Mouse (Mus musculus) heart, postnatal 0 days (tissue): ENCODE data around the gene Rbfox1. TPM values are rescaled to one million over a fixed set of nuclear protein-coding genes. Genes with fewer than 3 reads are reported as not detected.
A peak's percentile ranks its signal among the peaks of the same experiment; 100 is the strongest.

Experiments used
- ATAC-seq: fragments of 200-750 bp; cut with Nextera tagmentation; 2 replicates; pipeline ENCODE4 v1.8.0; 2017; ENCODE audit warnings: low read depth, moderate number of reproducible peaks, moderate library complexity; ENCODE audit not compliant: insufficient read depth
- DNase-seq: peaks from one replicate; pipeline ENCODE4 v3.0.0-alpha.2; 2016; ENCODE audit warnings: low spot score
- H3K27ac ChIP-seq: fragments of 300-500 bp; sonication (generic); 2 replicates; pipeline ENCODE4 v1.5.1; 2014; ENCODE audit warnings: low read depth, mild to moderate bottlenecking
- H3K27me3 ChIP-seq: fragments of 300-500 bp; sonication (generic); 2 replicates; pipeline ENCODE4 v1.6.1; 2014; ENCODE audit warnings: low read length, mixed read lengths; ENCODE audit not compliant: control insufficient read depth, insufficient read depth
- H3K36me3 ChIP-seq: fragments of 300-500 bp; sonication (generic); replicated peaks from 2 replicates; pipeline ENCODE4 v1.6.1; 2014; ENCODE audit warnings: low read length, mixed read lengths; ENCODE audit not compliant: control insufficient read depth, insufficient read depth
- H3K4me1 ChIP-seq: fragments of 300-500 bp; sonication (generic); 2 replicates; pipeline ENCODE4 v1.6.1; 2014; ENCODE audit warnings: antibody characterized with exemption; ENCODE audit not compliant: control insufficient read depth, insufficient read depth
- H3K4me2 ChIP-seq: fragments of 300-500 bp; sonication (generic); 2 replicates; pipeline ENCODE4 v1.6.1; 2014; ENCODE audit warnings: low read depth, mild to moderate bottlenecking, low read length, moderate library complexity
- H3K4me3 ChIP-seq: fragments of 300-500 bp; sonication (generic); 2 replicates; pipeline ENCODE4 v1.5.1; 2014; ENCODE audit warnings: low read depth, low read length
- H3K9ac ChIP-seq: fragments of 300-500 bp; sonication (generic); replicated peaks from 2 replicates; pipeline ENCODE4 v1.6.1; 2014; ENCODE audit warnings: low read depth, low read length, mixed read lengths
- H3K9me3 ChIP-seq: fragments of 300-500 bp; sonication (generic); replicated peaks from 2 replicates; pipeline ENCODE4 v1.6.1; 2016; ENCODE audit warnings: low read length; ENCODE audit not compliant: control insufficient read depth
- CTCF ChIP-seq: IDR thresholded peaks from 2 replicates; pipeline ENCODE4 v1.5.1; 2016; ENCODE audit warnings: antibody characterized with exemption, control low read depth, low read depth
- EP300 ChIP-seq: IDR thresholded peaks from 2 replicates; pipeline ENCODE4 v1.6.1; 2016; ENCODE audit warnings: antibody characterized with exemption, low read depth
- WGBS: fragments of 180-500 bp; shearing (Covaris S2); extraction: QIAGEN DNeasy Blood & Tissue Kit; methylation state at CpG from one replicate; pipeline ENCODE4 v1.1.7; 2014; 5-methylcytosine and 5-hydroxymethylcytosine counted together
- polyA plus RNA-seq: library from polyadenylated mRNA; unstranded; fragments of >200 nt; fragmentation: Nextera tagmentation; extraction: Ambion mirVana; gene quantifications from 2 replicates; pipeline ENCODE4 v1.2.1, GENCODE M21; 2015
- total RNA-seq: library from RNA; depleted of rRNA; stranded (reverse); fragments of >200 nt; gene quantifications from 2 replicates; pipeline ENCODE4 v1.2.3, GENCODE M21; 2014; ENCODE audit warnings: low replicate concordance

Gene Rbfox1
- total and polyA plus RNA-seq, 2 experiments from 2014 or later, result 6.0 to 15.3 TPM

DNA sequence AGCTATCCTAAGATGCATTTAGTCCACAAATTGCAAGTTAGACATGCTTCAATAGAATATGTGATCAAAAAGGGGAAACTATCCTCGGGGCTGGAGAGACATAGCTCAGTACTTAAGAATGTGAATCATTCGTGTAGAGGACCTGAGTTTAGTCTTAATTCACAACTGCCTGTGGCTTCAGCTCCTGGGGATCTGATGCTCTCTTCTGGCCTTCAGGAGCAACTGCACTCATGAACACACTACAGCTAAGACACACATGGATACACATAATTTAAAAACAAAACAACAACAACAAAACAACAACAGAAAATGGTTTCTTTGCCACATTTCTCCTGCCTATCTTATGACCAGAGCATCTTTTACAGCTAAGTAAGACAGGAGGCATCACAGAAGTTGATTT is 448.1 kb downstream of the Rbfox1 start:
- no peaks in the 10 kb centered on the region for H3K27me3 ChIP-seq
- TF ChIP-seq EP300 (no peak), CTCF (no peak)
- no peaks in the 10 kb centered on the region for H3K36me3 ChIP-seq
- no peak overlapping the region for H3K9ac ChIP-seq
- H3K4me3 ChIP-seq, result no peak overlapping the region
- H3K4me1 ChIP-seq, result no peaks in the 10 kb centered on the region
- no peak overlapping the region for H3K4me2 ChIP-seq
- ATAC-seq, result no peak
- no peak for DNase-seq
- no peak overlapping the region for H3K27ac ChIP-seq
- H3K9me3 ChIP-seq, result no peaks in the 10 kb centered on the region
- WGBS, result 53% methylated on average over 2 of the region's 2 CpGs

GRCm38 (mm10) chr16:6348103-6348502 is 462.9 kb downstream of the Rbfox1 start:
- Histone ChIP-seq H3K27me3 (peaks cover 26% of the 10 kb centered on the region), H3K4me1 (no peaks in the 10 kb centered on the region), H3K36me3 (no peaks in the 10 kb centered on the region), H3K27ac (no peak overlapping the region), H3K4me3 (no peak overlapping the region), H3K4me2 (no peak overlapping the region), H3K9me3 (no peaks in the 10 kb centered on the region), H3K9ac (no peak overlapping the region)
- no peak for DNase-seq
- TF ChIP-seq CTCF (no peak), EP300 (no peak)
- no peak for ATAC-seq
- 31% methylated on average over 9 of the region's 9 CpGs for WGBS

DNA sequence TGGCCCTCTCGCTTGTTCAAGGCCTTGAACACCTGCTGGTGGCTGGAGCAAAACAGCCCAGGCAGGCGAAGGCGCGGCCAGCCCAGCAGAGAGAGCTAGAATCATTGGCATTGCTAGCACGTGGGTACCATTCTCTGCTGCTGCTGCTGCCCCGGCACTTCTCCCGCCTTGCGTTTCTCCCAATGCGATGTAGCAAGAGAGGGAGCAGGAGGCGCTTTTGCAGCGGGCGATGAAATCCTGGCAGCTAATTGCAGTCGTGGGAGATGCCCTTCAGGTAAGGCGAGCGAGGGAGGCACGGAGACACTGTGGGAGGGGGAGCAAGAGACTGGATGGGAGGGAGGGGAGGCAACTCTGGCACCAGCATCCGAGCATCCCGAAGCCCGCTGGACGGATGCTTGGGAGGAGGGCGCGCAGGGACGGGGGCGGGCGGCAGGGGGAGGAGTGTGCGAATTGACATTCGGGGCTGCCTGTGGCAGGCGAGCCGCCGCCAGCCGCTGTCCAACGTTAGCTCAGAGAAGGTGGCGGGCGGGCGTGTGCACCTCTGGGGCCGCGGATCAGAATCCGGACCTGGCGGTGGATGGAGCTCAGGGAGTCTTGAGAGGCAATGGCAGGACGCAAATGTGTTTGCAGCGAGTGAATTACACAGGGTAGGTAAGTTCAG is 463.6 kb downstream of the Rbfox1 start:
- H3K27ac ChIP-seq, result no peak overlapping the region
- WGBS, result under 1% methylated on average over 40 of the region's 41 CpGs
- no peak for TF ChIP-seq CTCF
- no peak for TF ChIP-seq EP300
- DNase-seq (peak; percentile 16), ATAC-seq (no peak)
- peaks cover 26% of the 10 kb centered on the region for H3K27me3 ChIP-seq
- peak overlapping the region; percentile 22; the same call in 1 of the 2 replicates for H3K4me2 ChIP-seq
- H3K4me3 ChIP-seq, result 0 out of 2 replicates have a peak overlapping the region, but pooled peaks have one; percentile 13
- H3K9ac ChIP-seq, result no peak overlapping the region
- H3K36me3 ChIP-seq, result no peaks in the 10 kb centered on the region
- no peaks in the 10 kb centered on the region for H3K9me3 ChIP-seq
- no peaks in the 10 kb centered on the region for H3K4me1 ChIP-seq

- no peak overlapping the region for H3K27ac ChIP-seq
- no peak for ATAC-seq
- 26% methylated on average over 16 of the region's 16 CpGs for WGBS
- TF ChIP-seq EP300 (no peak), CTCF (no peak)
- 0 out of 2 replicates have a peak overlapping the region, but pooled peaks have one; percentile 13 for H3K4me3 ChIP-seq
- no peaks in the 10 kb centered on the region for H3K4me1 ChIP-seq
- H3K27me3 ChIP-seq, result peaks cover 26% of the 10 kb centered on the region
- H3K4me2 ChIP-seq, result no peak overlapping the region
- DNase-seq, result no peak
- no peak overlapping the region for H3K9ac ChIP-seq
- no peaks in the 10 kb centered on the region for H3K36me3 ChIP-seq
- no peaks in the 10 kb centered on the region for H3K9me3 ChIP-seq
These were observed 464.2 kb downstream of the Rbfox1 start for GRCm38 (mm10) chr16:6349381-6349780.

GRCm38 (mm10) chr16:6350256-6350655 is 465.1 kb downstream of the Rbfox1 start:
- Histone ChIP-seq H3K9ac (no peak overlapping the region), H3K4me3 (no peak overlapping the region), H3K4me1 (no peaks in the 10 kb centered on the region), H3K4me2 (no peak overlapping the region), H3K36me3 (no peaks in the 10 kb centered on the region), H3K27ac (no peak overlapping the region), H3K9me3 (no peaks in the 10 kb centered on the region), H3K27me3 (peaks cover 26% of the 10 kb centered on the region)
- TF ChIP-seq EP300, result no peak
- TF ChIP-seq CTCF, result no peak
- ATAC-seq (no peak), DNase-seq (no peak)
- 79% methylated on average over 11 of the region's 11 CpGs for WGBS

DNA sequence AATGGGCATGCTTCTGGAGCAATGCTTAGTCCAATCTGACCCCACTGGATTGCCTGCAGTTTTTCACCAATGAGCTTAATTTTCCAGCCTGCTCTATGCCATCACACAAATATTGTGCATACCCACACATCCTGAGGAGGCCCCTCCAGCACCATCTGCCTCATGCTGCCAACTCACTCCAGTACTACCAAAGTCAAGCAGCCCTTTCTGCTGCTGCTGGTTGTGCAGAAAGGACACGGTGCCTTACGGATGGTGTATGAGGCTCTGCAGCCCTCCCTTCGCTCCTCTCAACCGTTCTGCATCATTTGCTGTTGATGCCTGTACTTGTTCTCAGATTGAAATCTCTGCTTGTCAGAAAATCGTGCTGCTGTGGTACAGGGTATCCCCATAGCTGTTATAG is 468.0 kb downstream of the Rbfox1 start:
- H3K4me2 ChIP-seq, result no peak overlapping the region
- 70% methylated on average over 5 of the region's 5 CpGs for WGBS
- ATAC-seq, result no peak

More for the DNA sequence above, 468.0 kb downstream of the Rbfox1 start:
- H3K27me3 ChIP-seq, result peaks cover 21% of the 10 kb centered on the region
- DNase-seq, result no peak
- H3K36me3 ChIP-seq, result no peaks in the 10 kb centered on the region
- H3K4me3 ChIP-seq, result no peak overlapping the region
- H3K9me3 ChIP-seq, result no peaks in the 10 kb centered on the region
- H3K27ac ChIP-seq, result no peak overlapping the region
- H3K4me1 ChIP-seq, result no peaks in the 10 kb centered on the region
- no peak overlapping the region for H3K9ac ChIP-seq
- no peak for TF ChIP-seq EP300
- no peak for TF ChIP-seq CTCF
